Mouse (Mus musculus) G1E (cell line): ENCODE results near the gene Wdhd1. TPM values are rescaled to one million over a fixed set of nuclear protein-coding genes. Genes with fewer than 3 reads are reported as not detected.

Experiments
- ATAC-seq: 2 replicates; pipeline ENCODE4 v1.8.0; 2016; ENCODE audit warnings: mild to moderate bottlenecking; ENCODE audit not compliant: insufficient number of reproducible peaks, poor library complexity, low FRiP score, severe bottlenecking; ENCODE audit errors: extremely low read depth
- DNase-seq: peaks from one replicate; pipeline ENCODE4 v3.0.0; 2012; ENCODE audit warnings: low spot score
- H3K27me3 ChIP-seq: 2 replicates; pipeline ENCODE4 v1.6.1; 2012; ENCODE audit warnings: mild to moderate bottlenecking, low read length, inconsistent platforms; ENCODE audit not compliant: insufficient read depth
- H3K36me3 ChIP-seq: replicated peaks from 2 replicates; pipeline ENCODE3; 2012; ENCODE audit warnings: mild to moderate bottlenecking, inconsistent platforms
- H3K4me1 ChIP-seq: 2 replicates; pipeline ENCODE4 v1.6.1; 2012; ENCODE audit warnings: low read depth, low read length, inconsistent platforms, mixed read lengths; ENCODE audit not compliant: insufficient read depth
- H3K4me3 ChIP-seq: 2 replicates; pipeline ENCODE4 v1.5.1; 2012; ENCODE audit warnings: low read depth, mild to moderate bottlenecking, inconsistent platforms, low read length, moderate library complexity, mixed read lengths
- H3K9me3 ChIP-seq: replicated peaks from 2 replicates; pipeline ENCODE4 v1.6.1; 2012; ENCODE audit warnings: inconsistent platforms
- CTCF ChIP-seq: IDR thresholded peaks from 2 replicates; pipeline ENCODE4 v1.5.1; 2012; ENCODE audit warnings: low read depth, low read length, inconsistent platforms, mixed read lengths
- GATA1 ChIP-seq: IDR thresholded peaks from 2 replicates; pipeline ENCODE4 v1.6.1; 2012; ENCODE audit warnings: borderline replicate concordance, low read length, inconsistent platforms, mixed read lengths
- GATA2 ChIP-seq: IDR thresholded peaks from 2 replicates; pipeline ENCODE4 v1.6.1; 2012; ENCODE audit warnings: low read depth, low read length, inconsistent platforms, borderline replicate concordance
- POLR2AphosphoS5 ChIP-seq: IDR thresholded peaks from 2 replicates; pipeline ENCODE4 v1.6.1; 2012; ENCODE audit warnings: low read depth, low read length, inconsistent platforms; ENCODE audit not compliant: insufficient replicate concordance
- TAL1 ChIP-seq: conservative IDR thresholded peaks from 2 replicates; pipeline ENCODE4 v1.6.1; 2012; ENCODE audit warnings: low read depth, low read length, inconsistent platforms, mixed read lengths
- polyA plus RNA-seq: library from polyadenylated mRNA; stranded (reverse); fragments of >175 nt; gene quantifications from 2 replicates; pipeline ENCODE4 v1.2.3, GENCODE M21; 2012
- total RNA-seq, 2 experiments: library from RNA; stranded (forward) in 1 of 2; stranded (reverse) in 1 of 2; fragments of 200-1000 nt in 1 of 2; fragments of >200 nt in 1 of 2; fragmentation: Nextera tagmentation in 1 of 2; gene quantifications; 2 replicates each; pipeline ENCODE4 v1.2.3; 2014 to 2017

Gene Wdhd1
- total and polyA plus RNA-seq, 3 experiments: 11.2 to 142 (median 119) TPM

- no peak for TF ChIP-seq CTCF
- no peak for TF ChIP-seq TAL1
- TF ChIP-seq GATA2: no peak
- TF ChIP-seq POLR2AphosphoS5: no peak
- no peak for TF ChIP-seq GATA1
- Histone ChIP-seq H3K27me3 (peaks cover 13% of the 10 kb centered on the region), H3K4me1 (no peaks in the 10 kb centered on the region), H3K4me3 (no peak overlapping the region), H3K36me3 (no peaks in the 10 kb centered on the region), H3K9me3 (no peaks in the 10 kb centered on the region)
- ATAC-seq: no peak
- DNase-seq: no peak
Measured at GRCm38 (mm10) chr14:47206601-47207000, 70.1 kb downstream of the Wdhd1 start.

GRCm38 (mm10) chr14:47205270-47205972 lies 71.2 kb downstream of the Wdhd1 start:
- DNase-seq (no peak), ATAC-seq (no peak)
- Histone ChIP-seq H3K4me3 (no peak overlapping the region), H3K9me3 (no peaks in the 10 kb centered on the region), H3K4me1 (no peaks in the 10 kb centered on the region), H3K36me3 (no peaks in the 10 kb centered on the region), H3K27me3 (peaks cover 13% of the 10 kb centered on the region)
- TF ChIP-seq CTCF (no peak), TAL1 (no peak), GATA1 (no peak), GATA2 (no peak), POLR2AphosphoS5 (no peak)

DNA sequence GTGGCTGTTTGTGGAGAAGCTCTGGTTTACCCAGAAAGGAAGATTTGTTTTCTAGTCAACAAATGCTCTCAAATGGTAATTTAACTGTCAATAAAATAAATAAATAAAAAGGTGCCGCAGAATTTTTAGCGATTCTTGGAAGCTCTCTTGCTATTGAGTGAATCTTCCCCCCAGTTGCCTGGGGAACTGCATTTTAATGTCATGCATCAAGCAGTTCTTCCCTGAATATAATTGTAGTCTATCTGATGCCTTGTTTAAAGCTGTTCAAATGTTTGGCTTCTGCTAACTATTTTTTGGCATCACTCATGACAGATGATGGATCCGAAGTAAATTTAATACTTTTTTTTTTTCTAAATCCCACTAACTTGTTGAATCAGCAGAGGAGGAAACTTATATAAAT lies 79.3 kb downstream of the Wdhd1 start:
- Histone ChIP-seq H3K36me3 (no peaks in the 10 kb centered on the region), H3K4me3 (no peak overlapping the region), H3K9me3 (no peaks in the 10 kb centered on the region), H3K4me1 (peaks cover 6% of the 10 kb centered on the region), H3K27me3 (peaks cover 9% of the 10 kb centered on the region)
- ATAC-seq (no peak), DNase-seq (no peak)
- TF ChIP-seq GATA2 (no peak), CTCF (no peak), TAL1 (no peak), POLR2AphosphoS5 (no peak), GATA1 (no peak)

DNA sequence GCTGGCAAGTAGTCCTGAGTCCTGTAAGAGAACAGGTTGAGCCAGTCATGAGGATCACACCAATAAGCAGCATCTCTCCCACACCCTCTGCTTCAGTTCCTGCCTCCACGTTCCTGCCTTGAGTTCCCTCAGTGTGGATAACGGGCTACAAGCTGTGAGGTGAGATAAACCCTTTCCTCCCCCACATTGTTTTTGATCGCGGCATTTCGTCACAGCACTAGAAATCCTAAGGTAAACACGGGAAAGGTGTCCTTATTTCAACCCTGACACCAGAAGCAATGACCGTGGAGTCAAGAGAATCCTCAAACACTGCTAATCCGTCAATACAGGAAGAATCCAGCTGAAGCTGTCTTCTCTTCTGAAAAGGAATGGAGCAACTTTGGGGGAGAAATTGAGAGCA lies 79.9 kb downstream of the Wdhd1 start:
- no peak for DNase-seq
- no peak overlapping the region for H3K4me3 ChIP-seq
- no peaks in the 10 kb centered on the region for H3K9me3 ChIP-seq
- no peaks in the 10 kb centered on the region for H3K36me3 ChIP-seq
- H3K4me1 ChIP-seq: peaks cover 6% of the 10 kb centered on the region
- no peak for ATAC-seq
- H3K27me3 ChIP-seq: peaks cover 9% of the 10 kb centered on the region
- TF ChIP-seq GATA2 (no peak), GATA1 (no peak)

DNA sequence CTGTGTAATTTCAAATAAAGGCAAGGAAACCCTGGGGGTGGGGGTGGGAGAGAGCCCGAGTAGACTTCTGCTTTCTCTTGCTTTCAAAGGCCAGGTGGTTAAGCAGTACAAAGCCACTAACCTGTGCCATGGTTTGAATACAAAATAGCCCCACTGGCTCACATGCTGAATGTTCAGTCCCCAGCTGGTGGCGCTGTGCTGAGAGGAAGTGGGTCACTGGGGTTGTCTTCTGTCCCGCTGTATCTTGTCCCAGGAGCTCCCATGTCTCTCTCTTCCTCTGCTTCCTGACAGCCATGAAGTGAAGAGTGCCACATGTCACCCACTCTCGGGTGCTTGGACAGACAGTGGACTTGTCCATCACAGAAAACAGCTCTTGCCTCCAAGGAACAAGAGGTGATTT lies 82.6 kb downstream of the Wdhd1 start:
- Histone ChIP-seq H3K27me3 (peaks cover 3% of the 10 kb centered on the region), H3K9me3 (no peaks in the 10 kb centered on the region), H3K4me1 (peaks cover 7% of the 10 kb centered on the region), H3K4me3 (no peak overlapping the region; the same call in 1 of the 2 replicates), H3K36me3 (no peaks in the 10 kb centered on the region)
- ATAC-seq (no peak), DNase-seq (peak; percentile 10)
- TF ChIP-seq POLR2AphosphoS5: no peak
- TF ChIP-seq CTCF: 0 out of 2 replicates have a peak, but pooled peaks have one; percentile 4
- TF ChIP-seq TAL1: no peak
- TF ChIP-seq GATA2: no peak
- TF ChIP-seq GATA1: no peak

- Histone ChIP-seq H3K9me3 (no peaks in the 10 kb centered on the region), H3K4me1 (peaks cover 13% of the 10 kb centered on the region), H3K36me3 (no peaks in the 10 kb centered on the region), H3K27me3 (peaks cover 8% of the 10 kb centered on the region), H3K4me3 (no peak overlapping the region)
- DNase-seq (no peak), ATAC-seq (no peak)
- TF ChIP-seq GATA2: no peak
- TF ChIP-seq GATA1: no peak
Measured at GRCm38 (mm10) chr14:47193506-47193905, 83.2 kb downstream of the Wdhd1 start.

DNA sequence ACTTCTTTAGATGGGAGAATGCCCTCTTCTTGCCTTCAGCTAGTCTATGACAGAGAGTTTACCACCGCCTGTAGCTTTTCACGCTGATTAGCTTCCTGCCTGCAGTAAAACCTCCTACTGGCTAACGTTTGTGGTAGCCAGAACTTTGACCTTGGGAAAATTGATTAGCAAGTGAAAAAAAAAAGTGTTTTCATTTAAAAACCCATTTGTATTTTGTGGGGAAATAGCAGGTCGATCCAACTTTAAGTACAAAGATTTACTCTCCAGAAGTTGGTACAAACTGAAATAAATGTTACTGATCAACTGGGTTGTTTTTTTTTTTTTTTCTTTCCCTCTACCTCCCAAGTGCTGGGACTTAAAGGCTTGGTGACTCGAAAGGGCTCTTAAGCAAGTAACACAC lies 84.8 kb downstream of the Wdhd1 start:
- Histone ChIP-seq H3K4me1 (peaks cover 19% of the 10 kb centered on the region), H3K9me3 (no peaks in the 10 kb centered on the region), H3K36me3 (no peaks in the 10 kb centered on the region), H3K4me3 (no peak overlapping the region), H3K27me3 (peaks cover 18% of the 10 kb centered on the region)
- no peak for TF ChIP-seq POLR2AphosphoS5
- TF ChIP-seq CTCF: no peak
- TF ChIP-seq GATA1: no peak
- TF ChIP-seq TAL1: no peak
- TF ChIP-seq GATA2: no peak
- no peak for DNase-seq
- ATAC-seq: no peak

Other genes with a start within 250 kb of the Wdhd1 start
- 1.6 and 17.3 TPM in 2 replicates for gene Gch1, start 87.4 kb downstream of the Wdhd1 start, total RNA-seq (2014; fragmentation: Nextera tagmentation)
- 0.87 and 1.3 TPM in 2 replicates for gene Gch1, start 87.4 kb downstream of the Wdhd1 start, total RNA-seq (2017)
- 0.27 and 0.43 TPM in 2 replicates for gene Gch1, start 87.4 kb downstream of the Wdhd1 start, polyA plus RNA-seq
- gene Socs4, start 74 bp upstream of the Wdhd1 start, total RNA-seq (2014; fragmentation: Nextera tagmentation): 36.6 and 41.9 TPM in 2 replicates
- gene Socs4, start 74 bp upstream of the Wdhd1 start, total RNA-seq (2017): 28.9 and 38.9 TPM in 2 replicates
- gene Socs4, start 74 bp upstream of the Wdhd1 start, polyA plus RNA-seq: 3.3 and 3.5 TPM in 2 replicates
- gene Mapk1ip1l, start 21.4 kb upstream of the Wdhd1 start, total RNA-seq (2014; fragmentation: Nextera tagmentation): 134 and 139 TPM in 2 replicates
- 48.2 and 58.6 TPM in 2 replicates for gene Mapk1ip1l, start 21.4 kb upstream of the Wdhd1 start, total RNA-seq (2017)
- 75.5 and 189 TPM in 2 replicates for gene Mapk1ip1l, start 21.4 kb upstream of the Wdhd1 start, polyA plus RNA-seq
- gene Lgals3, start 90.9 kb upstream of the Wdhd1 start, total RNA-seq (2014; fragmentation: Nextera tagmentation): 1.4 TPM in 1 of 2 replicates, not detected in the other
- 1.7 and 3.0 TPM in 2 replicates for gene Lgals3, start 90.9 kb upstream of the Wdhd1 start, total RNA-seq (2017)
- 2.5 and 3.9 TPM in 2 replicates for gene Lgals3, start 90.9 kb upstream of the Wdhd1 start, polyA plus RNA-seq
- gene Dlgap5, start 141.6 kb upstream of the Wdhd1 start, total RNA-seq (2014; fragmentation: Nextera tagmentation): 96.1 and 109 TPM in 2 replicates
- 113 and 119 TPM in 2 replicates for gene Dlgap5, start 141.6 kb upstream of the Wdhd1 start, total RNA-seq (2017)
- gene Dlgap5, start 141.6 kb upstream of the Wdhd1 start, polyA plus RNA-seq: 5.2 and 21.6 TPM in 2 replicates
- gene Fbxo34, start 173.6 kb upstream of the Wdhd1 start, total RNA-seq (2014; fragmentation: Nextera tagmentation): 20.6 and 24.2 TPM in 2 replicates
- gene Fbxo34, start 173.6 kb upstream of the Wdhd1 start, total RNA-seq (2017): 27.5 and 27.6 TPM in 2 replicates
- gene Fbxo34, start 173.6 kb upstream of the Wdhd1 start, polyA plus RNA-seq: 17.9 and 20.7 TPM in 2 replicates